Mouse (Mus musculus) liver, embryonic 14.5 days (tissue): ENCODE data around the gene Med10.

Experiments
- CTCF ChIP-seq: IDR thresholded peaks from 2 replicates; pipeline ENCODE4 v1.5.1; 2016; ENCODE audit warnings: antibody characterized with exemption, low read depth, control low read depth
- EP300 ChIP-seq: IDR thresholded peaks from 2 replicates; pipeline ENCODE4 v1.6.1; 2016; ENCODE audit warnings: antibody characterized with exemption, low read depth

DNA sequence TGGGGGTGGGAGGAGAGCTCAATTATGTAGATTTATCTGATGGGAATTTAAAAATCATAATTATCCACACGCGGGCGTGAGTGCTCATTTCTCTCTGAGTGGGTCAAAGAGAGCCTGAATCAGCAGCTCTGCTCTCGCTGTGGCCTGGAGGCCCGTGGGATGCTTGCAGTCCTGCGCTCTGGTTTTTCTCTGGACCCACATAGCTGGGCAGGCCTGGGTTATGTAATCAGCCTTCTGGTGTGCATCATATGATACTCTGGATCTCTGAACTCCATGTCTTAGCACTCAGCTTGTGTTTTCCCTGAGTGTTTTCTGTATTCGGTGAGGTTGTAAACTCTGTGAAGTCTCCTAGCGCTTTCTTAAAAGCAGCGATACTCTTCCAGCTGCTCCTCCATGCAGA, 30.4 kb downstream of the Med10 start:
- TF ChIP-seq CTCF, result no peak
- no peak for TF ChIP-seq EP300
